Mouse (Mus musculus) bone marrow, adult 2 months (tissue): Measurements from ENCODE around the gene Trim62.

Source experiments
- CTCF ChIP-seq: fragments of 200-500 bp; IDR thresholded peaks from 2 replicates; pipeline ENCODE4 v1.5.1; 2011; ENCODE audit warnings: low read length, control low read depth; ENCODE audit not compliant: control insufficient read depth, insufficient read depth
- POLR2A ChIP-seq: fragments of 200-500 bp; IDR thresholded peaks from 2 replicates; pipeline ENCODE4 v1.6.1; 2011; ENCODE audit warnings: low read depth, mild to moderate bottlenecking, control low read depth, low read length, borderline replicate concordance; ENCODE audit not compliant: control insufficient read depth

- no peak for TF ChIP-seq POLR2A
- TF ChIP-seq CTCF, result no peak
These were observed 14.6 kb downstream of the Trim62 start for GRCm38 (mm10) chr4:128897911-128898421.
